Mouse (Mus musculus) CH12.LX (cell line): ENCODE results near the gene Gh. TPM values are rescaled to one million over a fixed set of nuclear protein-coding genes. Genes with fewer than 3 reads are reported as not detected.

Experiments
- DNase-seq: peaks from one replicate; pipeline ENCODE4 v3.0.0-alpha.2; 2013; ENCODE audit errors: extremely low read depth
- H3K27ac ChIP-seq: 2 replicates; pipeline ENCODE4 v1.5.1; 2012; ENCODE audit warnings: low read depth, mild to moderate bottlenecking, control low read depth, moderate library complexity; ENCODE audit not compliant: insufficient read depth
- H3K27me3 ChIP-seq: replicated peaks from 2 replicates; pipeline ENCODE3; 2012; ENCODE audit warnings: inconsistent platforms
- H3K36me3 ChIP-seq, 2 experiments: replicated peaks in 1 of 2; 2 replicates each; pipeline versions ENCODE3 to v1.6.1; 2012; ENCODE audit warnings: inconsistent platforms in 1 of 2, low read length in 1 of 2, mild to moderate bottlenecking in 1 of 2, mixed read lengths in 1 of 2, moderate library complexity in 1 of 2; ENCODE audit not compliant: control insufficient read depth in 1 of 2, insufficient read depth in 1 of 2
- H3K4me1 ChIP-seq, 2 experiments: 2 replicates each; pipeline ENCODE4 v1.6.1; 2012; ENCODE audit warnings: inconsistent platforms in 1 of 2, moderate library complexity in 1 of 2; ENCODE audit not compliant: insufficient read depth in 2 of 2, control insufficient read depth in 1 of 2
- H3K4me2 ChIP-seq: 2 replicates; pipeline ENCODE4 v1.6.1; 2012; ENCODE audit warnings: low read depth, mild to moderate bottlenecking, control low read depth; ENCODE audit not compliant: poor library complexity, insufficient read depth, severe bottlenecking
- H3K4me3 ChIP-seq, 3 experiments: fragments of 150-350 bp in 1 of 3; sonication (generic) in 1 of 3; replicated peaks in 1 of 3; 2 replicates each; pipeline versions ENCODE3 to v1.5.1; 2011 to 2012; ENCODE audit warnings: low read depth in 2 of 3, low read length in 2 of 3, mild to moderate bottlenecking in 2 of 3, moderate library complexity in 2 of 3, control low read depth in 1 of 3, improper control_type of control experiment in 1 of 3, inconsistent platforms in 1 of 3, mixed read lengths in 1 of 3; ENCODE audit not compliant: poor library complexity in 1 of 3
- H3K79me2 ChIP-seq: replicated peaks from 2 replicates; pipeline ENCODE4 v1.6.1; 2012; ENCODE audit warnings: mild to moderate bottlenecking, moderate library complexity; ENCODE audit not compliant: control insufficient read depth, poor library complexity, insufficient read depth, severe bottlenecking; ENCODE audit errors: extremely low read depth
- H3K9ac ChIP-seq: 2 replicates; pipeline ENCODE4 v1.6.1; 2012; ENCODE audit warnings: low read depth, mild to moderate bottlenecking, control low read depth, moderate library complexity; ENCODE audit not compliant: insufficient read depth
- H3K9me3 ChIP-seq: replicated peaks from 2 replicates; pipeline ENCODE3; 2012; ENCODE audit warnings: low read length, inconsistent platforms, mixed read lengths
- BHLHE40 ChIP-seq: IDR thresholded peaks from 2 replicates; pipeline ENCODE4 v1.6.1; 2011; ENCODE audit warnings: mild to moderate bottlenecking, low read depth, low read length, improper control_type of control experiment
- CHD1 ChIP-seq: IDR thresholded peaks from 2 replicates; pipeline ENCODE4 v1.6.1; 2012; ENCODE audit warnings: low read depth, low read length, improper control_type of control experiment, inconsistent platforms
- CHD2 ChIP-seq: IDR thresholded peaks from 2 replicates; pipeline ENCODE4 v1.6.1; 2011; ENCODE audit warnings: low read length, improper control_type of control experiment
- E2F4 ChIP-seq: IDR thresholded peaks from 2 replicates; pipeline ENCODE4 v1.6.1; 2011; ENCODE audit warnings: low read depth, low read length, improper control_type of control experiment; ENCODE audit not compliant: insufficient replicate concordance
- EP300 ChIP-seq: IDR thresholded peaks from 2 replicates; pipeline ENCODE4 v1.6.1; 2011; ENCODE audit warnings: low read length, improper control_type of control experiment
- GABPA ChIP-seq: IDR thresholded peaks from 2 replicates; pipeline ENCODE4 v1.6.1; 2012; ENCODE audit warnings: low read depth, low read length, improper control_type of control experiment, inconsistent platforms; ENCODE audit not compliant: insufficient replicate concordance
- IRF4 ChIP-seq: IDR thresholded peaks from 2 replicates; pipeline ENCODE4 v1.6.1; 2014; ENCODE audit warnings: low read depth, mild to moderate bottlenecking, inconsistent platforms, low read length, improper control_type of control experiment
- MAFK ChIP-seq: IDR thresholded peaks from 2 replicates; pipeline ENCODE4 v1.6.1; 2011; ENCODE audit warnings: low read length, improper control_type of control experiment; ENCODE audit not compliant: insufficient replicate concordance
- MAX ChIP-seq: IDR thresholded peaks from 2 replicates; pipeline ENCODE4 v1.6.1; 2011; ENCODE audit warnings: low read length, improper control_type of control experiment
- MAZ ChIP-seq: IDR thresholded peaks from 2 replicates; pipeline ENCODE4 v1.6.1; 2012; ENCODE audit warnings: low read depth, mild to moderate bottlenecking, inconsistent platforms, low read length, improper control_type of control experiment, moderate library complexity
- MYC ChIP-seq: IDR thresholded peaks from 2 replicates; pipeline ENCODE4 v1.6.1; 2011; ENCODE audit warnings: low read depth, mild to moderate bottlenecking, improper control_type of control experiment, low read length
- PAX5 ChIP-seq: IDR thresholded peaks from 2 replicates; pipeline ENCODE4 v1.6.1; 2012; ENCODE audit warnings: low read length, inconsistent platforms, mixed read lengths
- RAD21 ChIP-seq: IDR thresholded peaks from 2 replicates; pipeline ENCODE4 v1.6.1; 2011; ENCODE audit warnings: low read depth, mild to moderate bottlenecking, low read length, improper control_type of control experiment, moderate library complexity
- TBP ChIP-seq: conservative IDR thresholded peaks from 2 replicates; pipeline ENCODE4 v1.6.1; 2011; ENCODE audit warnings: low read depth, low read length, improper control_type of control experiment
- UBTF ChIP-seq: IDR thresholded peaks from 2 replicates; pipeline ENCODE4 v1.6.1; 2012; ENCODE audit warnings: low read depth, mild to moderate bottlenecking, inconsistent platforms, low read length, improper control_type of control experiment, moderate library complexity
- ZNF384 ChIP-seq: IDR thresholded peaks from 2 replicates; pipeline ENCODE4 v1.6.1; 2012; ENCODE audit warnings: low read depth, low read length, improper control_type of control experiment, inconsistent platforms
- dilution Hi-C: fragments of 300-500 bp; cut with MboI; formaldehyde crosslinking; loops from 2 replicates; pipeline ENCODE4 v1.14.3; 2020; ENCODE audit warnings: low sequenced_read_pairs; ENCODE audit not compliant: extremely low pct_unique_long_range_greater_than_20kb, extremely low pct_ligation_motif_present
- in situ Hi-C: fragments of 300-500 bp; cut with MboI; formaldehyde crosslinking; loops from 3 replicates; pipeline ENCODE4 v1.14.3; 2019; ENCODE audit warnings: low sequenced_read_pairs, low pct_ligation_motif_present, low pct_unique_long_range_greater_than_20kb, mixed read lengths
- polyA plus RNA-seq: library from polyadenylated mRNA; unstranded; fragments of >175 nt; gene quantifications from 2 replicates; pipeline ENCODE4 v1.2.1, GENCODE M21; 2012; ENCODE audit warnings: low read depth; ENCODE audit not compliant: insufficient read length
- total RNA-seq, 2 experiments: library from RNA; depleted of rRNA; stranded (reverse); fragments of 300-350 nt in 1 of 2; fragments of >200 nt in 1 of 2; gene quantifications; 2 replicates each; pipeline ENCODE4 v1.2.3; 2012 to 2014

Gh gene
- total and polyA plus RNA-seq, 3 experiments, result 0.38 to 1.0 (median 0.68) TPM

- no peak for DNase-seq
- in situ Hi-C loops (no loop called here), dilution Hi-C loops (no loop called here)
- TF ChIP-seq MAFK, result no peak
- TF ChIP-seq E2F4, result no peak
- TF ChIP-seq RAD21, result no peak
- no peak for TF ChIP-seq IRF4
- no peak for TF ChIP-seq PAX5
- TF ChIP-seq UBTF, result no peak
- TF ChIP-seq TBP, result no peak
- TF ChIP-seq MYC, result no peak
- no peak for TF ChIP-seq GABPA
- no peak for TF ChIP-seq EP300
- no peak for TF ChIP-seq MAX
- TF ChIP-seq CHD2, result no peak
- TF ChIP-seq BHLHE40, result no peak
- TF ChIP-seq ZNF384, result no peak
- TF ChIP-seq MAZ, result no peak
- Histone ChIP-seq H3K27me3 (peaks cover 2% of the 10 kb centered on the region), H3K4me3 (peak overlapping the region in 1 of 3 experiments; percentile 7), H3K9me3 (no peaks in the 10 kb centered on the region), H3K4me1 (peaks cover 17 to 44% of the 10 kb centered on the region in 2 experiments), H3K4me2 (no peak overlapping the region), H3K27ac (no peak overlapping the region), H3K79me2 (peaks cover 31% of the 10 kb centered on the region), H3K36me3 (peaks cover 0 to 7% of the 10 kb centered on the region in 2 experiments), H3K9ac (no peak overlapping the region)
These were observed 27.9 kb downstream of the Gh start for GRCm38 (mm10) chr11:106273811-106274210.

- no peak overlapping the region for H3K27ac ChIP-seq
- H3K27me3 ChIP-seq, result no peaks in the 10 kb centered on the region
- peaks cover 18 to 49% of the 10 kb centered on the region in 2 experiments for H3K4me1 ChIP-seq
- dilution Hi-C loops, result no loop called here
- peak overlapping the region; percentile 7 for H3K9ac ChIP-seq
- in situ Hi-C loops, result no loop called here
- H3K36me3 ChIP-seq, result peaks cover 0 to 10% of the 10 kb centered on the region in 2 experiments
- H3K4me2 ChIP-seq, result peak overlapping the region; percentile 48
- peak overlapping the region; percentile 42 to 82 (median 43) for H3K4me3 ChIP-seq
- no peak for TF ChIP-seq CHD1
- H3K79me2 ChIP-seq, result peaks cover 37% of the 10 kb centered on the region
- no peak for DNase-seq
- no peaks in the 10 kb centered on the region for H3K9me3 ChIP-seq
These were observed 28.4 kb downstream of the Gh start for GRCm38 (mm10) chr11:106273311-106273684.
